Mouse (Mus musculus) mature B cell (primary cell): ENCODE measurements around the gene Tec.

ENCODE experiments used
- in situ Hi-C: fragments of 300-500 bp; cut with MboI; formaldehyde crosslinking; loops from 2 replicates; pipeline ENCODE4 v1.14.3; 2019

The Tec gene

DNA sequence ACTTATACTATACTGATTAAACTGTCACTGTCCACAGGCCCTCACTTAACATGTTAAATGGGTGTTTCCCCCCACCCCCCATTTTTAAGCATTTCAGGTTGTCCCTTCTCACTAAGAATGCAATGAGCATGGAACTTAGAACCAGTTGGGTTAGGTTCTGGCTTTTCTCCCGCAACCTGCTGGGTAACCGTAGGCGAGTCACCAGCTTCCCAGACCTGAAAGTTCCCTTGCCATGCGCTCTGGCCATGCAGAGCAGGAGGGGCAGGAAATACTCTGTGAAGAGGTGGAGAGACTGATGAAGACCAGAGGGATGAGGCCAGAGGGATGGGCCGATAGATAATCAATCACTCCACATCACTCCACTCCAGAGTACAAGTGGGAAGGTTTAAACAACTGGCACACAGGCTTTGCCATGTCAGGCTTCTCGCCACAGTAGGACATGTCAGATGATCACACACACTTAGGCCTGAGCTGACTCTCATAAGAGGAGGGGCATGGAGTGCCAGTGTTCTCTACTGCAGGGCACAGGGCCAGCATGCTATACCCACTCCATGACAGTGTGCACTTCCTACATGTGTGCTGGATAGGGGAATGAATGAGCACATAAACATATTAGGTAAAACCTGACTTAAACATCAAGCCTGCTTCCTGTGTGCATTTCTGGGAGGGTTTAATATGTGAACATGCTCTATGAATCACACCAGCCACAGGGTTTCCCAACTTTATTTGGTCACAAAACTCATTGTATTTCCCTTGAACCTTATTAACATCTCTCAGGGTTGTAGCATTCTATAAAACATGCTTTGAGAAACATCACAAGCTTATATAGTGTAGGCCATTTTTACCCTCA, 13.9 kb downstream of the Tec start:
- in situ Hi-C loops = no loop called here

DNA sequence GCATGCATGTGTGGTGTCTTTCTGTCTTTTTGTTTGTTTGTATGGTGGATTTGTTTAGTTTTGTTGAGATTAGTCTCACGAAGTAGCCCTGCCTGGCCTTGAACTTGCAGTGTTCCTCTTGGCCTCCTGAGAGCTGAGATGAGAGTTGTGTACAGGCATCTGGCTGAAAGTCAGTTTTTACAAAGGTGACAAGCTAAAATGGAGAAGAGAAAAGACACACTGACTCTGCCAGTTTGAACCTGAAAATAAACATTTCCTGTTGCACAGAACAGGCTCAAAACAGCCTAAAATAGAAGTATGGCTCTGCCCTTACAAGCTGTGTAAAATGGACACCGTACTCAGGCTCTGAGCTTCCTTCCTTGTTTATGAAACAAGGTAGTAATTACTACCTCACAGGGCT, 14.9 kb downstream of the Tec start:
- in situ Hi-C loops = no loop called here

DNA sequence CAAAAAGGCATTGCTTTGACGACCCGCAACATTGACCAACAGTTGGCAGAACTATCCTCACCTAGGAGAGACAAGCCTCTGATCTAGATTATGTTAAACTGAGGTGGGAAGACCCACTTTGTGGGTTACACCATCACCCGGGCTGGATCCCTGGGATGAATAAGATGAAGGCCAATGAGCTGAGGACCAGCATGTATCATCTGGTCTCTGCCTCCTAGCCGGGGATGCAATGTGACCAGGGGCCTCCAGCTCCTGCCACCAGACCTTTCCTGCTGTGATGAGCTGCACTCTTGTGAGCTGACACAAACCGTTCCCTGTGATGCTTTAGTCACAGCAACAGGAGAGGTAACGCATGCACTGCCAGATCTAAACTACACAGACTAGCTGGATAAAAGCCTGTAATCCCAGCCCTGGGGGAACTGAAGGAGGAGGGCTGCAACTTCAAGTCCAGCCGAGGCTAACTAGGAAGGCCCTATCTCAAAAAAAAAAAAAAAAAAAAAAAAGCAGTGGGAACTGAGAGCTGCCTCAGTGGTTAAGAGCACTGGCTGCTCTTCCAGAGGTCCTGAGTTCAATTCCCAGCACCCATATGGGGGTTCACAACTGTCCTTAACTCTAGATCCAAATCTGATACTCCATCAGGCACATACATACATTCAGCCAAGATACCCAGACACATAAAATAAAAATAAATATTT, 15.8 kb downstream of the Tec start:
- in situ Hi-C loops = no loop called here

DNA sequence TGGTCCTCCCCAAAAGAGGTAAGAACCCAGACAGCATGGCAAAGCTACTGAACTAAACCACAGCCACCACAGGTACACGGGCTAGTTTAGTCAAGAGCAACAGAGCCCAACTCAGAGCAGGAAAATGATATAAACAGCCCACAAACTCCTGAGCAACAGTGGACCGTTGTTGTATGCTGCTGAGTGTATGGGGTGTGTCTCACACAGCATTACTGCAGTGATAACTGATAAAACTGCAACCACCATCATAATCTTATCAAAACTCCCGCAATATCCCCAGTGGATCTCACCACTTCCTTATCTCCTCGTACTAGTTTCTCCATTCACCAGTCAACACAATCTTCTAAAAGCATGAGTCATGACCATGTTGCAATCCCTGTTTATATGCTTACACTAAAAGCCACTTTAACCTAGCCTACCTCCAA, 16.6 kb downstream of the Tec start:
- in situ Hi-C loops = no loop called here

DNA sequence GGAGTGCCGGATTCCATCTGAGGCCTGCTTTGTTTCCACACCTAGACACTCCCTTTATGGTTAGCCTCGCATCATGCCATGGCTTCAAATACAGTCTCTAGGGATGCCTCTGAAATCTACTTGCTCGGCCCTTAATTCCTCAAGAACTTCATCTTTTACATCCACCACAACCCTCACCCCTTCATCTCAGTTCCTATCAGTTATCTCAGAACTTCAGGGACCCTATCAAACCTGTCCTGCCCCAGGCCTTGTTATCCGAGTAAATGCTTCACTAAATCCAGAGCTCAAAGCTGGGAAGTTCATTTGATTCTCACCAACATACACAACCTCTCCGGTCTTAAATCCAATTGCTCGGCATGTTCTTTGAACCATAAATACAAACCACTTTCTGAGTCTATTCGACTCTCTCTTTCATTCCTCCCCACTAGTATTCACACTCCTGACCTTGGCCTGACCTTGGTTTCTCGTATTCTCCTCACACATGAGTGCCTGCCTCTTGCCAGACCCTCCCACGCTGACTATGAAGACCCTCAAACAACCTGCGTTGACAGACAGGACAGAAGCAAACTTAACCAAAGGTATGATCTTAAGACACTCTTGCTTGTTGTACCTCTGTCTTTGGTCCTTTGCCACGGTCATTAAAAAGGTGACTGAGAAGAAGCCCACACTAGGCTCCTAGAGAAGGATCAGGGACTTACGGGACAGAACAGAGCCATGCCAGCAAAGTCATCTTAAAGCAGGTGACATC, 17.2 kb downstream of the Tec start:
- in situ Hi-C loops = no loop called here

DNA sequence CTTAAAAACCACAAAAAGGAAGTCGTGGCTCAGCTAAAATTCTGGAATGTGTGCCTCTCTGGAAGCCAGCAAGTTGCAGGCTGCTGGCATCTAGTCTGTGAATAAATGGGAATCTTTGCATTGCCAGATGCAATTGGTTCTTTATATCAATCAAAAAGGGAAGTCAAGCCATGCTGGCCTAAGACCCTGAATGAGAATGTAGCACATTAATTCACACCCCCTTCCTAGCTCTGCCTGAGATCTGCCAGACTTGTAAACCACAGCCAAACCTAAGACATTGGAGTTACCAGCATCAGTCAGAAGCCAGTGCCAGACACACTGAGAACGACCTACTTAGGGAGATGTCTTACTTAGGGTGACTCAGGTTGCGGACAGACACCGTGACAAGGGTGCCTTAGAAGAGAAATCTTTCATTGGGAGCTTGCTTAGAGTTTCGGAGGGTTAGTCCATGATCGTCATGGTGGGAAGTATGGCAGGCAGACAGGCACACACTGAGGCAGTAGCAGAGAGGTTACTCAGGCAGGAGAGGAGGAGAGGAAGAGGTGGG, 19.3 kb downstream of the Tec start:
- in situ Hi-C loops = no loop called here

DNA sequence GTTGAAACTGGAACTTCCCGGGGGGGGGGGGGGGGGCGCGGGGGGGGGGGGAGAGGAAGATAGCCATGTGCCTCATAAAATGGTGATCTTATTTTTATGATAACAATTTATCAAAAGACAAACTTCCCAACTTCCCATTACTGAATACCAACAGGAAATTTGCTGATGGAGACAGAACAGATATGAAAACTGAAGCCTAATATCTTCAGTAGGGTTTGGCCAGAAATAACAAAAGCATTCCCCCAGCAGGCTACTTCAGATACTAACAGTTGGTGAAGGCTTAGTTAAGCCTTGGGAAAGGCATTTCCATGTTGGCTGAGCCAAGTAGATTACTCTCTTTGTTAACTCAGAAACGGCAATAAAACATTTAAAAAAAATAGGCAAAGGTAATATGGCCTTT, 21.6 kb downstream of the Tec start:
- in situ Hi-C loops = no loop called here

DNA sequence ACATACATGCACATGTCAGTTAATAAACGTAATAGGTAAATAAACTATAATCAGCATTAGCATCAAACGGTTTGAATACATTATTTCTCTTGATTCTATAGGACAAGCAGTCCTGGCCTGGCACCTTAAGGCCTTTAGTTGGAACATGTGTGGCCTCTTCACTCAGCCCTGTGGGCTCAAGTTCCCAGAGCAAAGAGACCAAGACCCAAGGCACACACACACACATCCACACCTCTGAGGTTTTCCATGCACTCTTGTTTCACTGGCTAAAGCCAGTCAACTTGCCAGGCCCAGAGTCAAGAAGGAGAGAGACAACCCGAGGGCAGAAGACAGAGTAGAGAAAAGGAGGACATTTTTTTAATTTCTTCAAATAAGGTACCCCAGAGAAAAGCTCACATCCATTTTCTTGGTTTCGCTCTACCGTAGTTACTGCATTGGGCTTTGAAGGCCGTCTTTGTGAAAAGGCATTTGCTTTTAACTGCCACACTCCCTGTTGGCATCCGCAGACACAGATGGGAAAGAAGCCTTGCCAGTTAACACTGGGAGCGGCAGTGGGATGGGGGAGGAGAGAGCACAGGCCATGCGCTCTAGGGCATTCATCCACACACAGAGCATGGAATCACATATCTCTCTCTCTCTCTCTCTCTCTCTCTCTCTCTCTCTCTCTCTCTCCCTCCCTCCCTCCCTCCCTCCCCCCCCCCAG, 22.2 kb downstream of the Tec start:
- in situ Hi-C loops = no loop called here

DNA sequence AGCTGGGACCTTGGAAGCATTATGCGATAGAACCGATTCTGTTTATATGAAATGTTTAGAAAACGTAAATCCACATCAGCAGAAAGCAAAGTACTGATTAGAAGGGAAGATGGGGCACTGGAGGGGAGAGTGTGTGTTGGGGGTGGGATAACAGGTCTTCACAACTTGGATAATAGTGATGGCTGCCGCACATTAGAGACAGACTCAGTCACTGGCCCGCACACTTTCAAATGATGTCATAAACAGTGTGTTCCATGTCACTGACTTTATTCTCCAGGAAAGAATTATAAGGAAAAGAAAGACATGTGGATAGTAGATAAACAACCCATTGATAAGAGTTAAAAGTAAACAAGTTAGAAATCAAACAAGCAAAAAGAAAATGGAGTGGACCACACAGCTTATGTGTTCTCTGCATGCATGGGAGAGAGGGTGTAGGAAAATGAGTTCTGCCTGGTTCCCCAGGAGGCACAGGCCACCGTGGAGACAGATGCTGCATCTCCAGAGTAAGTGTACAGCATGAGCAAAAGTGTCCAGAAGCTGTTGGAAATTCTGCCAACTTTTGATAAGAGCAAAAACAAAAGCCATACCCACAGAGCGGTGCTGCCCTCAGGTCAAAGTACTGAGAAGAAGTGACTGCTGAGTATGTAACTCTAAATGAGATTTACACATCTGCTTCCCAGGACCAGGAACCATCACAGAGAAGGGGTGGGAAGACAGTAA, 23.3 kb downstream of the Tec start:
- in situ Hi-C loops = no loop called here

DNA sequence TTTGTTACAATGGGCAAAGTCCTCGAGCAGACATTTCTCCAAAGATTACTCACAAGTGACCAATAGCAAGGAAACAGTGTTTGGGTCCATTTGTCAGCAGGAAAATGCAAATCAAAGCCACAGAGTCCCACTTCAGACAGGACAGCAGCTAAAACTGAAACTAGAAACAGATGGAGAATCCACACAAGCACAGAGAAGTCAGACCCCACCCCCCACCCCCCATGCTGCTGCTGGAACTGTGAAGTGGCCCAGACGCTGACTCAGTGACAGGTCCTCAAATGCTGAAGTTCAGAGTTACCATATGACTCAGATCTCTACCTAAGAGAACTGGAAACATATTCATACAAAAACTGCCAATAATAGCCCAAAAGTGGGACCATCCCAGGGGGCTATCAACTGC, 24.0 kb downstream of the Tec start:
- in situ Hi-C loops = no loop called here

DNA sequence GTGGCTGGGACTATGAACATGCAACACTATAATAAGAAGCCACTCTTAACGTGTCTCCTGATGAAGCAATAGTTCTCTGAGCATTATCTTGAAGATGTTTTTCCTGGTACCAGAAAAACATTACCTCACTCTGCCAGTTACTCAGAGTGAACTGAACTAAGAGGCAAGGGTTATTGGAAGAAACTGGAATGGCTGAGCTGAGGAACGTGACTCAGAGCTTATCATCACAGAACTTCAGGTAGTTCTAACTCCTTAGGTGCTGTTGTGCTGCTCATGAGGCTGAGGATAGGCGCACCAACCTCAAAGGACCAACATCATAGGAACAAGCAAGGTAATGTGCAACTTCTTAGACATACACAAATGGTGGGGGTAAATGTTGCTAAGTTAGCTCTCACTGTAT, 28.6 kb downstream of the Tec start:
- in situ Hi-C loops = no loop called here

DNA sequence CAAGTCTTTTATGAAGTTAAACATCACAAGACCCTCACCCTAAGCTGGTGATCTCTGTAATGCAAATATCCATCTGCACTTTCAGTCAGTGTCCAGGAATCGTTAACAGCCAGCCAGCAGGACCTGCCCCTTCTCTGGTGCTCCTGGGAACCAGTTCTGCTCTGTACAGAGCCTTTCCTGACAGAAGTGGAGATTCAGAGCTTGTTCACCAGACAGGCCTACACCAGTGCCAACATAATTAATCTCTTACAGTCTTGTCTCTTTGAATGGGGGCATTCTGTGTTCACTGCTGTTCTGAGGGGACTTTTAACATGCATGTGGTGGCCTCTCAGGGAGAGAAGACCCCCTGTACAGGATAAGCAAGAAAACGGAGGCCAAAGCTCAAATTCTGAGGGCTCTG, 29.3 kb downstream of the Tec start:
- in situ Hi-C loops = no loop called here

DNA sequence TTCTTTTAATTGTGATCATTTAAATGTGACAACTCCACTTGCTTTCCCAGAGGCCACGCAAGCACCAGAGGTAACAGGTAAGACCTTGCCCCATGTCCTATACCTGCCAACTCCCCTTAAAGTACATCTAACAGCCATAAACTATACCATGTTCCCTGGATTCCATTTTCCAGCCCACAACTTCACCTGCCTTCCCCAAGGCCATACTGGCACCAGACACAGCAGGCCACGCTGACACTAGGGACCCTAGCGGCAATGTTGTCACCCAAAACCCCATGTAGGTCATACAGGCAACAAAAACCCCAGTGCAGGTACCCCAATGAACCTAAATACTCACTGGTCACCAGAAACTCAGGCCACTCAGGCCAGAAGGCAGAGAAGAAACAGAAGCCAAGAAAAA, 32.6 kb downstream of the Tec start:
- in situ Hi-C loops = no loop called here

DNA sequence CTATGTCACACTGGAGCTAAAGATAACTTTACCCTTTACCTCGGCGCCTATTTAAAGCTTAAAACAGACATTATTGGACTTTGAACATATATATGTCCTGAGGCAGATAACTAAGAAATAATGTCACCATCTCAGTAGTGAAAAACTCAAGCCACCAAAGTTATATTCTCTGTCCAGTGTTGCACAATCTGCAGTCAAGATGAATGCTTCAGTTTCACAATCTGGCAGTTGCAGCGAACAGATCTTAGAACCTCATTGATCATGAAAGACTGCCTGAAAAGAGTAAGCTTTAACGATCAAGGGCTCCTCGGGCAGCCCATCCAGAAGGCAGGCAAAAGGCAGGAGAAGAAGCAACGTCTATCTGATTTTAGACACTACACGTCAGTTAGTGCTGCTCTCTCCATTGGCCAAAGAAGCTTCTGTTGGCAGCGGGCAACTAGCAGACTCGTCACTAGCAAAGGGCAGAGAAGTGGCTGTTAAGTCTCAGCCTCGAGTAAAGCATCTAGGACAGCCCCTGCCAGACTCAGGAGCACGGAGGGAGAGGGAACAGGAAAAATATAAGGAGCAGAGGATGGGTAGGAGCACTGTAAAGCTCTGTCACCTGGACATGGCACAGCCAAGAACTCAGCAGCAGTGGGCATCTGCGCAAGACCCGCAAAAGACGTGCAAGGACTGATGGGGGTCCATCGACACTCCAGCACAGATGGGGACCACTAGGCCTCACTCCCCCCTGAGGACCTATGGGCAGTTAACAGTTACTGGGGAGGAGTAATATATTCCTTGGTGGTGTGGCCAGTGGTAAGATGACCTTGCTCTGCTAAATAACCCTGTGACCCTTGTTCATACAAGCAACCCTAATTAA, 35.1 kb downstream of the Tec start:
- in situ Hi-C loops = no loop called here

DNA sequence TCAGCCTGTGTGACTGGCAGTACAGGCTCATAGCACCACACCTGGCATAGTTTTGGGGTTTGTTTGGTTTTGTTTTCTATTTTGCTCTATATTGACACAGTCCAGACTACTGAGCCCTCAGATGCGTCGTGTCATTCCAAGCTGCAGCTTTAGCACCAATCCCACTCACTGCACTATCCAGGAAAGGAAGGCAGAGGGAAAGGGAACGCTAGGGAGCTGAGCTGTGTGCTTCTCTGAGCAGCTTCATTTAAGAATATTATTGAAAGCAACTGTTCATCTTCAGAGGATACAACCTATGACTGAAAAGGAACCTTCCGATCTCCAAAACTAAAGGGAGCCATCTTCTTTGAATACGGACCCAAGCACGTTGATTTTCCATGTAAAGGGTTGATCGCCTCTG, 36.1 kb downstream of the Tec start:
- in situ Hi-C loops = no loop called here

DNA sequence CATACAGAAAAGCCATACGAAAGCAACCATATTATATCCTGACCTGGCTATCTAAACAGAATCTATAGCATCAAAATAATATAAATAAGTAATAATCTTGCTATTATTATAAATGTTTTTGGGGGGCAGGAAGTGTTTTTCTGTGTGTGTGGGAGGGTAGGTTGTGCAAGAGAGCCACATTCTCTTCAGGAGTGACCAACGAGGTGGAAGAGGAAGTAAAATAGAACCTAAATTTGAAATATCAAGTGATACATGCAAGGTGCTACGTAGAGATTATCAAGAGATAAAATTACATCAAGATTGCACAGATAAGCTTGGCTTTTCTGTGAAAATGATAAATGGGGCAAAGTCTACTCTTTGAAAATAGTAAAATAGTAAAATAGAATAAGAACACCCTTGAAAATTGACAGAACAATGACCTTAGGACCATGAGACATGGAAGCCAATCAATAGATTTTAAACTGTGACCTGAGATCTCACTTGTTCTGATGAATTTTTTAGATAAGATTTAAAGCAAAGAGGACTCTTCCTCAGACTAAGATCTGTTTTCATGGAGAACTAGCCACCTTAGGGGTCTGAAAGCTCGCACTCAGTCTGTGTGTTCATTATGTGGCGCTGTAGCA, 37.2 kb downstream of the Tec start:
- in situ Hi-C loops = no loop called here

DNA sequence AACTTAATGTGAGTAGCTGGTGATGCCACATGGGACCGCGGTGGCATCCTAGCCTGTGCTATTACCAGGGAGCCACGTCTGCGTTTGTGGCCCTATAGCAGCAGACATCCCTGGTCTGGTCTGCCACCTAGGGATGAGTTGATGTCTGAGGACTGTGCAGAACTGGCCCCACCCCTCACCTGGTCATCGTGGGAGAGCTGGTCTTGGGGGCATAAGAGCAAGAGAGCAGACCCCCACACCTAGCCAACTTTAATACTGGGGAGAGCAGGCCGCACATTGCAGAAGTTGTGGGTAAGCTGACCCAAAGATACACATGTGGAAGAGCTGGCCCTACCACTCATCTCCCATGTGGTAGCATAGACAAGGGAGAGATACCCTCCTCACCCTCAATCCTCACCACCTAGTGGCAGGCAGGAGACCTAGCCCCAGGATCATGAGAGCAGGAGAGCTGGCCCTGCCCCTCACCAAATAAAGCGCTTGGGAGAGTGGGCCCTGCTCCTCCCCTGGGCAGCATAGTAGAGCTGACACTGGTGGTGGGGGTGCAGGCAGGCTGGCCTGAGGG, 38.7 kb downstream of the Tec start:
- in situ Hi-C loops = no loop called here

DNA sequence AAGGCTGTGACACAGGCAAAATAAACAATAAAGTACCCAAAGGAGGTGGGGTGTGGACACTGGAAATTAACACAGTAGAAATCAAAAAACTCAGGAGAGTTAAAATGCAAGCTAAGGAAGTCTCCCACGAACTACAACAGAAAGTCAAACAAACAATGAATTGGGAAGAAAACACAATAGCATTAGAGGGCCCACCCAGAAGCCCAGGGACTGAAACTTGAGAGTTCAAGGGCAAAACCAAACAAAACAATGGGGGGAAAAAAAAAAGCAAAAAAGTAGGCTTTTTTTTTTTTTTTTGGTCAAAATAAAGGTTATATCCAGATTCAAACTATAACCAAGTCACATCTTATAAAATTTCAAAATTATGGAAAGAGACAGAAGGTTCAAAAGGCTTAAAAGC, 39.9 kb downstream of the Tec start:
- in situ Hi-C loops = no loop called here

DNA sequence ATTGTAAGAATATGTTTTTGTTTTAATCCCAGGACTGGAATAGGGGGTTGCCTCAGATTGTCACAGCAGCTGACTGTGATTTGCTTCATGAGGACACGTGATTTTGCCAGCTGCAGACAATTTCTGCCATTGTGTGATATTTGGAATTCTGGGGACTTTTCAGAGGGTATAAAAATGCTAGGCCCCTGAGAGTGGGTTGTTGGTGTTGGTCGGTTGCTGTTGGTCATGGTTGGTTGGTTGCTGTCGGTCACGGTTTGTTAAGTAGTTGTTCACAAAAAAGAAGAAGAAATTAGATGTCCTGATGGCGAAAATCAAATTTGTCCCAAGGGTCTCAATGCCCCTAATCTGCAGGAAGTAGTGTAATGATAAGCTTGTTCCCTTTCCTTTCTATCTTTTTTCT, 40.8 kb downstream of the Tec start:
- in situ Hi-C loops = no loop called here

DNA sequence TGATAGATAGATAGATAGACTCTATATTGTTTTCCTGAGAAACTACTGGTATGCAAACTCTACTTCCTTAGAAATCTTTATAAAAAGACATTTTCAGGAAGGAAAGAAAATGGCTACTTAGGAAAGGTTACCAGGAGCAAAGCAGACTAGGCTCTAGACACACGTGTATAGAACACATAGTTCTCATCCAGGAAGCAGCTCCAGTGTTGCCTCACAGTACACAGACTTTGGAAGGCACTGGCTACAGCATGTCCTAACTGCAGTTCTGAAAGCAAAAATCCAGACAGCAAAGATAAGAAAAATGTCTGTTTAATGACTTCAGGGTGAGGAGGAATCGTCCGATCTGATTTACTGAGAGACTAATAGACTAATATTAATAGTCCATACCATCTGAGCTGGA, 41.8 kb downstream of the Tec start:
- in situ Hi-C loops = no loop called here
